Mouse (Mus musculus) intestine, embryonic 14.5 days (tissue): ENCODE measurements around the gene Cfap221. TPM values are rescaled to one million over a fixed set of nuclear protein-coding genes. Genes with fewer than 3 reads are reported as not detected.
A peak's percentile ranks its signal among the peaks of the same experiment; 100 is the strongest.

Experiments used
- ATAC-seq: fragments of 200-750 bp; cut with Nextera tagmentation; replicated peaks from 2 replicates; pipeline ENCODE4 v1.8.0; 2017; ENCODE audit warnings: low read depth, moderate number of reproducible peaks, moderate TSS enrichment, moderate library complexity; ENCODE audit not compliant: low FRiP score, low TSS enrichment
- DNase-seq: peaks from one replicate; pipeline ENCODE4 v3.0.0-alpha.2; 2018; ENCODE audit warnings: low spot score
- H3K27ac ChIP-seq: fragments of 300-500 bp; sonication (generic); 2 replicates; pipeline ENCODE4 v1.5.1; 2014; ENCODE audit warnings: low read depth, mild to moderate bottlenecking, control low read depth
- H3K27me3 ChIP-seq: fragments of 300-500 bp; sonication (generic); replicated peaks from 2 replicates; pipeline ENCODE4 v1.6.1; 2014; ENCODE audit warnings: low read length, control low read depth; ENCODE audit not compliant: control insufficient read depth, insufficient read depth
- H3K36me3 ChIP-seq: fragments of 300-500 bp; sonication (generic); 2 replicates; pipeline ENCODE4 v1.6.1; 2014; ENCODE audit warnings: low read length, control low read depth; ENCODE audit not compliant: control insufficient read depth, insufficient read depth
- H3K4me1 ChIP-seq: fragments of 300-500 bp; sonication (generic); replicated peaks from 2 replicates; pipeline ENCODE4 v1.6.1; 2014; ENCODE audit warnings: low read length, control low read depth, mixed read lengths; ENCODE audit not compliant: control insufficient read depth, insufficient read depth
- H3K4me2 ChIP-seq: fragments of 300-500 bp; sonication (generic); 2 replicates; pipeline ENCODE4 v1.6.1; 2014; ENCODE audit warnings: low read length
- H3K4me3 ChIP-seq: fragments of 300-500 bp; sonication (generic); 2 replicates; pipeline ENCODE4 v1.5.1; 2014; ENCODE audit warnings: low read depth, low read length, control low read depth, mixed read lengths
- H3K9ac ChIP-seq: fragments of 300-500 bp; sonication (generic); 2 replicates; pipeline ENCODE4 v1.6.1; 2014; ENCODE audit warnings: mild to moderate bottlenecking, low read length
- H3K9me3 ChIP-seq: fragments of 300-500 bp; sonication (generic); 2 replicates; pipeline ENCODE4 v1.6.1; 2016; ENCODE audit warnings: low read length, control low read depth; ENCODE audit not compliant: control insufficient read depth
- WGBS: fragments of 180-500 bp; shearing (Covaris S2); extraction: QIAGEN DNeasy Blood & Tissue Kit; methylation state at CpG from one replicate; pipeline ENCODE4 v1.1.7; 2014; 5-methylcytosine and 5-hydroxymethylcytosine counted together
- polyA plus RNA-seq: library from polyadenylated mRNA; unstranded; fragments of >200 nt; fragmentation: Nextera tagmentation; extraction: Ambion mirVana; gene quantifications from 2 replicates; pipeline ENCODE4 v1.2.1, GENCODE M21; 2014

Cfap221 gene
- polyA plus RNA-seq, 1 experiment from 2014 or later: 0.18 TPM

GRCm38 (mm10) chr1:119936861-119937260, 60.2 kb downstream of the Cfap221 start:
- no peak overlapping the region for H3K27ac ChIP-seq
- no peaks in the 10 kb centered on the region for H3K36me3 ChIP-seq
- H3K4me2 ChIP-seq: no peak overlapping the region
- DNase-seq (no peak), ATAC-seq (no peak)
- WGBS: 26% methylated on average over 7 of the region's 7 CpGs
- H3K9ac ChIP-seq: no peak overlapping the region
- 0 out of 2 replicates have a peak, but pooled peaks cover 4% of the 10 kb centered on the region for H3K9me3 ChIP-seq
- no peaks in the 10 kb centered on the region for H3K27me3 ChIP-seq
- H3K4me3 ChIP-seq: no peak overlapping the region
- no peaks in the 10 kb centered on the region for H3K4me1 ChIP-seq

GRCm38 (mm10) chr1:119931421-119932150, 65.4 kb downstream of the Cfap221 start:
- H3K4me1 ChIP-seq: no peaks in the 10 kb centered on the region
- no peaks in the 10 kb centered on the region for H3K27me3 ChIP-seq
- WGBS: 80% methylated on average over 4 of the region's 4 CpGs
- no peak overlapping the region for H3K27ac ChIP-seq
- DNase-seq (no peak), ATAC-seq (no peak)
- no peaks in the 10 kb centered on the region for H3K9me3 ChIP-seq
- no peak overlapping the region for H3K4me3 ChIP-seq
- no peaks in the 10 kb centered on the region for H3K36me3 ChIP-seq
- no peak overlapping the region for H3K9ac ChIP-seq
- no peak overlapping the region for H3K4me2 ChIP-seq

GRCm38 (mm10) chr1:119929715-119930114, 67.3 kb downstream of the Cfap221 start:
- WGBS: 52% methylated on average over 1 of the region's 1 CpGs
- H3K36me3 ChIP-seq: no peaks in the 10 kb centered on the region
- DNase-seq: no peak

GRCm38 (mm10) chr1:119919299-119919698, 77.7 kb downstream of the Cfap221 start:
- Histone ChIP-seq H3K27me3 (no peaks in the 10 kb centered on the region), H3K9ac (no peak overlapping the region), H3K4me3 (no peak overlapping the region), H3K9me3 (no peaks in the 10 kb centered on the region), H3K4me1 (no peaks in the 10 kb centered on the region), H3K36me3 (no peaks in the 10 kb centered on the region), H3K4me2 (no peak overlapping the region), H3K27ac (no peak overlapping the region)
- DNase-seq: no peak
- ATAC-seq: no peak
- 55% methylated on average over 4 of the region's 4 CpGs for WGBS

More at GRCm38 (mm10) chr1:119929715-119930114, 67.3 kb downstream of the Cfap221 start:
- no peak overlapping the region for H3K27ac ChIP-seq
- H3K9me3 ChIP-seq: no peaks in the 10 kb centered on the region
- H3K9ac ChIP-seq: no peak overlapping the region
- ATAC-seq: no peak
- no peak overlapping the region for H3K4me2 ChIP-seq
- no peaks in the 10 kb centered on the region for H3K27me3 ChIP-seq
- H3K4me3 ChIP-seq: no peak overlapping the region
- no peaks in the 10 kb centered on the region for H3K4me1 ChIP-seq

- Histone ChIP-seq H3K4me2 (no peak overlapping the region), H3K4me3 (no peak overlapping the region), H3K4me1 (no peaks in the 10 kb centered on the region), H3K9ac (no peak overlapping the region), H3K27ac (no peak overlapping the region), H3K36me3 (no peaks in the 10 kb centered on the region), H3K9me3 (no peaks in the 10 kb centered on the region), H3K27me3 (no peaks in the 10 kb centered on the region)
- WGBS: 66% methylated on average over 5 of the region's 5 CpGs
- no peak for ATAC-seq
- no peak for DNase-seq
Measured at GRCm38 (mm10) chr1:119916823-119917371, 80.1 kb downstream of the Cfap221 start.

- H3K9ac ChIP-seq: peak within 1 kb of the TSS; percentile 58
- ATAC-seq (peak; percentile 95), DNase-seq (peak; percentile 98)
- no peaks in the 10 kb centered on the region for H3K9me3 ChIP-seq
- no peaks in the 10 kb centered on the region for H3K27me3 ChIP-seq
- H3K4me3 ChIP-seq: peak within 1 kb of the TSS; percentile 61
- peak within 1 kb of the TSS; percentile 57 for H3K4me2 ChIP-seq
- H3K36me3 ChIP-seq: 0 out of 2 replicates have a peak, but pooled peaks cover 4% of the 10 kb centered on the region
- WGBS: 11% methylated on average over 42 of the region's 42 CpGs
- peak within 1 kb of the TSS; percentile 33; the same call in 1 of the 2 replicates for H3K27ac ChIP-seq
- H3K4me1 ChIP-seq: no peaks in the 10 kb centered on the region
Measured at GRCm38 (mm10) chr1:119912953-119913814, 83.8 kb downstream of the Cfap221 start, which contains the start of gene Tmem177. Tmem177 (minus strand) TSS chr1:119913208.

- Histone ChIP-seq H3K4me2 (no peak overlapping the region), H3K4me3 (no peak overlapping the region), H3K9me3 (no peaks in the 10 kb centered on the region), H3K4me1 (no peaks in the 10 kb centered on the region), H3K27ac (no peak overlapping the region), H3K36me3 (0 out of 2 replicates have a peak, but pooled peaks cover 4% of the 10 kb centered on the region), H3K27me3 (no peaks in the 10 kb centered on the region), H3K9ac (no peak overlapping the region)
- ATAC-seq (no peak), DNase-seq (no peak)
- WGBS: 73% methylated on average over 2 of the region's 2 CpGs
Measured at GRCm38 (mm10) chr1:119907206-119907748, 89.8 kb downstream of the Cfap221 start.

- Histone ChIP-seq H3K9me3 (no peaks in the 10 kb centered on the region), H3K4me1 (no peaks in the 10 kb centered on the region), H3K36me3 (no peaks in the 10 kb centered on the region), H3K4me3 (no peak overlapping the region), H3K4me2 (no peak overlapping the region), H3K27me3 (no peaks in the 10 kb centered on the region), H3K9ac (no peak overlapping the region), H3K27ac (no peak overlapping the region)
- DNase-seq (no peak), ATAC-seq (no peak)
- WGBS: 69% methylated on average over 6 of the region's 6 CpGs
Measured at GRCm38 (mm10) chr1:119903231-119903620, 93.8 kb downstream of the Cfap221 start.
